Mouse (Mus musculus) sigmoid colon, adult 10 weeks (tissue): Measurements from ENCODE around the gene Spata1. TPM values are rescaled to one million over a fixed set of nuclear protein-coding genes. Genes with fewer than 3 reads are reported as not detected.

Experiments
- polyA plus RNA-seq: library from polyadenylated mRNA; stranded (reverse); fragments of 350-450 nt; fragmentation: Illumina TruSeq; extraction: RNeasy Lipid Tissue Mini Kit (QIAGEN cat#74804); gene quantifications from one replicate; pipeline ENCODE4 v1.2.3, GENCODE M21; 2014; ENCODE audit warnings: low read depth, low replicate concordance

Gene Spata1
- 12.7 TPM for polyA plus RNA-seq

DNA sequence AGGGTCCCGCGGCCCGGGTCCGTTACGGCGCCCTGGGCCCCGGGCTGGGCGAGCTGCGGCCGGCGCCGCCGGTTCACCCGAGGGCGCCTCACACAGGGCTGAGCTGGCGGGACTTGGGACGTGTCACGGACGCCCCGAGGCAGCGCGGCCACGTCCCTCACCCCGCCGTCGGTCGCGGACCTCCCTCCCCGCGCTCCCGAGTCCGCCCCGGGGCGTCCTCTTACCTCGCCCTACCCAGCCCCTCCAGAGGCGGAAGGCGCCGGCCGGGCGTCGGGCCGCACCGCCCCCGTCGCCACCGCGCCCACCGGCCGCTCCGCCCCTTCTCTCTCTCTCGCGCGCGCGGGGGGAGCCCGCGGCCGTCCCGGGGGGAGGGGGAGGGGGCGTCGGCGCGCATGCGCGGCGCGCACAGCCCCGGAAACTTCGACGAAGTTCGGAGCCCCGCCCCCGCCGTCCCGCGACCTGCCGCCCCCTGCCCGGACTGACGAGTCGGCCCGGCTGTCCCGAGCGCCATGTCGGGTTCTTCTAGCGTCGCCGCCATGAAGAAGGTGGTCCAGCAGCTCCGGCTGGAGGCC lies at the start of gene Spata1, which contains the start of gene Gng5:
Gene Spata1, minus strand, starts transcription at position 323 of the 572 bp plus-strand sequence.
Gene Gng5, plus strand, starts transcription at position 377 of the 572 bp plus-strand sequence.

GRCm38 (mm10) chr3:146520798-146521651 lies 21.5 kb upstream of the Spata1 start, which contains the start of gene Rpf1:
Rpf1 (minus strand) TSS chr3:146521429.

DNA sequence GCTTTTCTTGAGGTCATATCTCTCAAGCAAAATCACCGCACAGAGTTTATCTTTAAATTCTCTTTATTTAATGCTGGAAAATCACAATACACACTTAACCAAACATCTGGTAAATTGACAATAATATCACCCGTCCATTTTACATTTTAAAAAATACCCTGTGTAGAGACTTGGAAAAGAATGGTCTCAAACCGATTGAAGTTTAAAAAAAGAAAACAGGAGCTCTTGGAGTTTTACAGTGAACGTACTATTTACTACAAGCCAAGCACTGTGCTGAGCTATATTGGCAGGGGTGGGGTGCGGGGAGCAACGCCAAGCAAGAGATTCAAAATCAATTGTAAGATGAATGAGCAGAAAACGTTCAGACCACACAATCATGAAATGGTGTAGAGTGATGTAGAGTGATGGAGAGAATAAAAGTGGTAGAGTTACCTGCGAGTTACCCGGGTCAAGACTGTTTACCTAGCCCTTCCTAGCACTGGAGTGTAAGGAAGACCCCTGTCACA lies 49.8 kb downstream of the Spata1 start, which contains the start of gene Ctbs:
Gene Ctbs, plus strand, starts transcription at position 51 of the 506 bp plus-strand sequence.

Other genes starting within 250 kb of the Spata1 start
- 82.9 TPM for gene Ssx2ip, start 95.1 kb downstream of the Spata1 start, polyA plus RNA-seq
- 28.3 TPM for gene Ctbs, start 50.0 kb downstream of the Spata1 start, polyA plus RNA-seq
- gene Gng5, start 54 bp upstream of the Spata1 start, polyA plus RNA-seq = 1,557 TPM
- 139 TPM for gene Rpf1, start 21.7 kb upstream of the Spata1 start, polyA plus RNA-seq
- 3.3 TPM for gene Uox, start 70.7 kb upstream of the Spata1 start, polyA plus RNA-seq
- gene Dnase2b, start 115.8 kb upstream of the Spata1 start, polyA plus RNA-seq = not detected
- 2.3 TPM for gene 4930503B20Rik, start 151.6 kb upstream of the Spata1 start, polyA plus RNA-seq
- 4.5 TPM for gene Samd13, start 185.8 kb upstream of the Spata1 start, polyA plus RNA-seq